Mouse (Mus musculus) adrenal gland, postnatal 14 days (tissue): ENCODE results near the gene Plgrkt. TPM values are rescaled to one million over a fixed set of nuclear protein-coding genes. Genes with fewer than 3 reads are reported as not detected.

Source experiments
- total RNA-seq: library from RNA; stranded (reverse); gene quantifications from 2 replicates; pipeline ENCODE4 v1.2.3, GENCODE M21; 2021

The Plgrkt gene
- total RNA-seq, 1 experiment from 2014 or later: 56.4 TPM

Other genes starting within 250 kb of the Plgrkt start
- gene Jak2, start 115.6 kb downstream of the Plgrkt start, total RNA-seq: 19.6 and 22.3 TPM in 2 replicates
- gene Insl6, start 42.0 kb downstream of the Plgrkt start, total RNA-seq: 0.85 and 0.94 TPM in 2 replicates
- gene Rln1, start 32.7 kb downstream of the Plgrkt start, total RNA-seq: not detected in 2 replicates
- 6.0 and 7.0 TPM in 2 replicates for gene Cd274, start 65 bp upstream of the Plgrkt start, total RNA-seq
- gene Pdcd1lg2, start 43.5 kb upstream of the Plgrkt start, total RNA-seq: 0.23 TPM in 1 of 2 replicates, not detected in the other
- gene Ric1, start 154.9 kb upstream of the Plgrkt start, total RNA-seq: 52.1 and 53.6 TPM in 2 replicates